Mouse (Mus musculus): ENCODE measurements around the gene S100a13.

GRCm38 (mm10) chr3:90555954-90556353 is 41.7 kb downstream of the S100a13 start:
- TF ChIP-seq CTCF (IDR thresholded peaks at IDR 0.05; ENCODE audit: borderline replicate concordance, control insufficient read depth, extremely low read depth, insufficient read depth, low read length, poor library complexity) (no peak), POLR2A (IDR thresholded peaks at IDR 0.05; ENCODE audit: control insufficient read depth, extremely low read depth, insufficient read depth, low read length, poor library complexity) (no peak)
